Mouse (Mus musculus) CH12.LX (cell line): ENCODE data around the gene Ugt1a6a.
A peak's percentile ranks its signal among the peaks of the same experiment; 100 is the strongest.

Source experiments
- CTCF ChIP-seq, 2 experiments: IDR thresholded peaks in 1 of 2; conservative IDR thresholded peaks in 1 of 2; 2 replicates each; pipeline ENCODE4 v1.5.1; 2011 to 2012; ENCODE audit warnings: low read depth in 2 of 2, low read length in 2 of 2, improper control_type of control experiment in 1 of 2, inconsistent platforms in 1 of 2, mild to moderate bottlenecking in 1 of 2, moderate library complexity in 1 of 2
- E2F4 ChIP-seq: IDR thresholded peaks from 2 replicates; pipeline ENCODE4 v1.6.1; 2011; ENCODE audit warnings: low read depth, low read length, improper control_type of control experiment; ENCODE audit not compliant: insufficient replicate concordance
- EP300 ChIP-seq: IDR thresholded peaks from 2 replicates; pipeline ENCODE4 v1.6.1; 2011; ENCODE audit warnings: low read length, improper control_type of control experiment
- HCFC1 ChIP-seq: IDR thresholded peaks from 2 replicates; pipeline ENCODE4 v1.6.1; 2012; ENCODE audit warnings: low read depth, mild to moderate bottlenecking, inconsistent platforms, low read length, improper control_type of control experiment
- KAT2A ChIP-seq: IDR thresholded peaks from 2 replicates; pipeline ENCODE4 v1.6.1; 2012; ENCODE audit warnings: low read length, improper control_type of control experiment, inconsistent platforms; ENCODE audit not compliant: insufficient replicate concordance
- MAX ChIP-seq: IDR thresholded peaks from 2 replicates; pipeline ENCODE4 v1.6.1; 2011; ENCODE audit warnings: low read length, improper control_type of control experiment
- NRF1 ChIP-seq: IDR thresholded peaks from 2 replicates; pipeline ENCODE4 v1.6.1; 2014; ENCODE audit warnings: low read depth, mild to moderate bottlenecking, inconsistent platforms, low read length, improper control_type of control experiment, moderate library complexity
- PAX5 ChIP-seq: IDR thresholded peaks from 2 replicates; pipeline ENCODE4 v1.6.1; 2012; ENCODE audit warnings: low read length, inconsistent platforms, mixed read lengths
- POLR2A ChIP-seq: IDR thresholded peaks from 2 replicates; pipeline ENCODE4 v1.6.1; 2011; ENCODE audit warnings: low read depth, mild to moderate bottlenecking, improper control_type of control experiment, low read length
- POLR2AphosphoS2 ChIP-seq: IDR thresholded peaks from 2 replicates; pipeline ENCODE4 v1.6.1; 2011; ENCODE audit warnings: low read depth, low read length, improper control_type of control experiment
- SIN3A ChIP-seq: IDR thresholded peaks from 2 replicates; pipeline ENCODE4 v1.6.1; 2012; ENCODE audit warnings: low read length, improper control_type of control experiment, inconsistent platforms
- USF1 ChIP-seq: IDR thresholded peaks from 2 replicates; pipeline ENCODE4 v1.6.1; 2014; ENCODE audit warnings: low read depth, mild to moderate bottlenecking, inconsistent platforms, low read length, improper control_type of control experiment
- USF2 ChIP-seq: conservative IDR thresholded peaks from 2 replicates; pipeline ENCODE4 v1.6.1; 2011; ENCODE audit warnings: low read depth, low read length, improper control_type of control experiment

DNA sequence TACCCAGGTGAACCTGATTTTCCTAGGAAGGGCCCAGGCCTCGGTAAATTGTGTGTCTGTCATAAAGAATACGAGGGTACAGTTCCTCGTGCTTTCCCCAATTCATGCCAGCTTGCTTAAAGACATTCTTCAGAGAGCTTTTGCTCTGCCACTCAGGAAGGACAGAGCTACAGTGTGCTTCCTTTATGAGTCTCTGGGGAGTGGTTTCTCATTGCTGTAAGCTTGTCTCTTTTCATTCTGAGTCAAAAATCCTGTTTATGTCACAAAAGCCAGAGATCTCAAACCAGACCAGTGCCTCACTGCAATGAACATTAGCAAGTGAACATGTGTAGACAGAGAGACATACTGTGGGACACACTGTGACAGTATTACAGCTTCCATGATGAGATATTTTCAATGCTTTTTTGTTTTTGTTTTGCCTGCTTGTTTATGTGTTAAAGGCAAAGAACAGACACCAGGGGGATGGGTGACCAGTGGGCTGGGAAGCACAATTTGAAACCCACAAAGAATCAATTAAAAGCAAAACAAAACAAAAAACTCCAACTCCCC lies 627 bp upstream of the Ugt1a6a start:
- TF ChIP-seq HCFC1 (no peak), CTCF (conservative IDR thresholded peaks at IDR 0.05 in 1 of 2, IDR thresholded peaks at IDR 0.05 in 1 of 2; ENCODE audit: low read depth in 2 of 2, low read length in 2 of 2) (no peak), POLR2A (no peak), NRF1 (no peak), EP300 (peak; percentile 78), POLR2AphosphoS2 (no peak), MAX (no peak), E2F4 (no peak), SIN3A (no peak), PAX5 (no peak), USF2 (no peak), KAT2A (no peak), USF1 (no peak)
